Mouse (Mus musculus): Measurements from ENCODE around the gene Foxp1. TPM values are rescaled to one million over a fixed set of nuclear protein-coding genes. Genes with fewer than 3 reads are reported as not detected.

The Foxp1 gene
- polyA plus RNA-seq, 1 experiment: 68.1 TPM

GRCm38 (mm10) chr6:99013119-99013865, 509.2 kb downstream of the Foxp1 start:
- TF ChIP-seq POLR2A (IDR thresholded peaks at IDR 0.05; ENCODE audit: borderline replicate concordance, extremely low read depth, insufficient read depth, insufficient read length, poor library complexity, severe bottlenecking): no peak
- DNase-seq (ENCODE audit: low read depth): peak; percentile 85

- no peak for DNase-seq (ENCODE audit: low read depth)
- TF ChIP-seq POLR2A (IDR thresholded peaks at IDR 0.05; ENCODE audit: borderline replicate concordance, extremely low read depth, insufficient read depth, insufficient read length, poor library complexity, severe bottlenecking): no peak
- no peak for TF ChIP-seq CTCF (IDR thresholded peaks at IDR 0.05; ENCODE audit: borderline replicate concordance, extremely low read depth, insufficient read depth, insufficient read length)
Observed at GRCm38 (mm10) chr6:99011895-99012584, 510.5 kb downstream of the Foxp1 start.

- no peak for TF ChIP-seq CTCF (IDR thresholded peaks at IDR 0.05; ENCODE audit: borderline replicate concordance, extremely low read depth, insufficient read depth, insufficient read length)
- TF ChIP-seq POLR2A (IDR thresholded peaks at IDR 0.05; ENCODE audit: borderline replicate concordance, extremely low read depth, insufficient read depth, insufficient read length, poor library complexity, severe bottlenecking): no peak
- no peak for DNase-seq (ENCODE audit: low read depth)
Observed at GRCm38 (mm10) chr6:99009771-99010170, 512.8 kb downstream of the Foxp1 start.

GRCm38 (mm10) chr6:99008565-99008964, 514.0 kb downstream of the Foxp1 start:
- no peak for DNase-seq (ENCODE audit: low read depth)
- TF ChIP-seq POLR2A (IDR thresholded peaks at IDR 0.05; ENCODE audit: borderline replicate concordance, extremely low read depth, insufficient read depth, insufficient read length, poor library complexity, severe bottlenecking) (no peak), CTCF (IDR thresholded peaks at IDR 0.05; ENCODE audit: borderline replicate concordance, extremely low read depth, insufficient read depth, insufficient read length) (peak; percentile 39; the same call in 1 of the 2 replicates)

- DNase-seq (ENCODE audit: low read depth): no peak
- TF ChIP-seq CTCF (IDR thresholded peaks at IDR 0.05; ENCODE audit: borderline replicate concordance, extremely low read depth, insufficient read depth, insufficient read length) (no peak), POLR2A (IDR thresholded peaks at IDR 0.05; ENCODE audit: borderline replicate concordance, extremely low read depth, insufficient read depth, insufficient read length, poor library complexity, severe bottlenecking) (no peak)
Observed at GRCm38 (mm10) chr6:99007542-99007941, 515.0 kb downstream of the Foxp1 start.

- DNase-seq (ENCODE audit: low read depth): peak; percentile 74
- no peak for TF ChIP-seq POLR2A (IDR thresholded peaks at IDR 0.05; ENCODE audit: borderline replicate concordance, extremely low read depth, insufficient read depth, insufficient read length, poor library complexity, severe bottlenecking)
- TF ChIP-seq CTCF (IDR thresholded peaks at IDR 0.05; ENCODE audit: borderline replicate concordance, extremely low read depth, insufficient read depth, insufficient read length): no peak
Observed at GRCm38 (mm10) chr6:99004255-99004997, 518.1 kb downstream of the Foxp1 start.

- TF ChIP-seq CTCF (IDR thresholded peaks at IDR 0.05; ENCODE audit: borderline replicate concordance, extremely low read depth, insufficient read depth, insufficient read length) (no peak), POLR2A (IDR thresholded peaks at IDR 0.05; ENCODE audit: borderline replicate concordance, extremely low read depth, insufficient read depth, insufficient read length, poor library complexity, severe bottlenecking) (no peak)
- no peak for DNase-seq (ENCODE audit: low read depth)
Observed at GRCm38 (mm10) chr6:99003108-99003709, 519.3 kb downstream of the Foxp1 start.

- no peak for TF ChIP-seq POLR2A (IDR thresholded peaks at IDR 0.05; ENCODE audit: borderline replicate concordance, extremely low read depth, insufficient read depth, insufficient read length, poor library complexity, severe bottlenecking)
- TF ChIP-seq CTCF (IDR thresholded peaks at IDR 0.05; ENCODE audit: borderline replicate concordance, extremely low read depth, insufficient read depth, insufficient read length): no peak
- DNase-seq (ENCODE audit: low read depth): no peak
Observed at GRCm38 (mm10) chr6:99001637-99002036, 520.9 kb downstream of the Foxp1 start.

- DNase-seq (ENCODE audit: low read depth): peak; percentile 75
- TF ChIP-seq CTCF (IDR thresholded peaks at IDR 0.05; ENCODE audit: borderline replicate concordance, extremely low read depth, insufficient read depth, insufficient read length): no peak
- no peak for TF ChIP-seq POLR2A (IDR thresholded peaks at IDR 0.05; ENCODE audit: borderline replicate concordance, extremely low read depth, insufficient read depth, insufficient read length, poor library complexity, severe bottlenecking)
Observed at GRCm38 (mm10) chr6:98998971-98999932, 523.3 kb downstream of the Foxp1 start.

GRCm38 (mm10) chr6:98997742-98998141, 524.8 kb downstream of the Foxp1 start:
- DNase-seq (ENCODE audit: low read depth): no peak
- TF ChIP-seq CTCF (IDR thresholded peaks at IDR 0.05; ENCODE audit: borderline replicate concordance, extremely low read depth, insufficient read depth, insufficient read length) (no peak), POLR2A (IDR thresholded peaks at IDR 0.05; ENCODE audit: borderline replicate concordance, extremely low read depth, insufficient read depth, insufficient read length, poor library complexity, severe bottlenecking) (no peak)

All from brain, embryonic 14.5 days (tissue).